Mouse (Mus musculus): ENCODE measurements around the gene Ccin. TPM values are rescaled to one million over a fixed set of nuclear protein-coding genes. Genes with fewer than 3 reads are reported as not detected.

The Ccin gene
- polyA plus RNA-seq, 1 experiment from 2014 or later, result not detected

- Histone ChIP-seq H3K27me3 (peaks cover 9% of the 10 kb centered on the region; the same call in 1 of the 2 replicates), H3K36me3 (ENCODE audit: poor library complexity, severe bottlenecking) (peaks cover 100% of the 10 kb centered on the region)
- WGBS, result 96% methylated on average over 9 of the region's 9 CpGs
Measured at GRCm38 (mm10) chr4:44023681-44024080, 40.4 kb downstream of the Ccin start.

GRCm38 (mm10) chr4:44024241-44024640, 41.0 kb downstream of the Ccin start:
- Histone ChIP-seq H3K9ac (no peak overlapping the region), H3K27me3 (peaks cover 12% of the 10 kb centered on the region; the same call in 1 of the 2 replicates), H3K9me3 (replicated peaks) (no peaks in the 10 kb centered on the region), H3K4me1 (peaks cover 8% of the 10 kb centered on the region; the same call in 1 of the 2 replicates), H3K36me3 (ENCODE audit: poor library complexity, severe bottlenecking) (peaks cover 99% of the 10 kb centered on the region), H3K4me2 (no peak overlapping the region), H3K4me3 (no peak overlapping the region), H3K27ac (no peak overlapping the region)
- 99% methylated on average over 6 of the region's 6 CpGs for WGBS
- ATAC-seq, result no peak

More at GRCm38 (mm10) chr4:44023681-44024080, 40.4 kb downstream of the Ccin start:
- Histone ChIP-seq H3K9ac (no peak overlapping the region), H3K9me3 (replicated peaks) (no peaks in the 10 kb centered on the region), H3K4me3 (no peak overlapping the region), H3K4me2 (no peak overlapping the region), H3K4me1 (peaks cover 8% of the 10 kb centered on the region; the same call in 1 of the 2 replicates), H3K27ac (no peak overlapping the region)
- ATAC-seq, result no peak

- H3K4me1 ChIP-seq, result peaks cover 8% of the 10 kb centered on the region; the same call in 1 of the 2 replicates
- H3K4me3 ChIP-seq, result no peak overlapping the region
- no peak overlapping the region for H3K4me2 ChIP-seq
- WGBS, result 86% methylated on average over 6 of the region's 6 CpGs
- H3K9ac ChIP-seq, result no peak overlapping the region
- no peaks in the 10 kb centered on the region for H3K9me3 ChIP-seq (replicated peaks)
- H3K27me3 ChIP-seq, result peaks cover 19% of the 10 kb centered on the region
- no peak overlapping the region for H3K27ac ChIP-seq
- no peak for ATAC-seq
- peaks cover 99% of the 10 kb centered on the region for H3K36me3 ChIP-seq (ENCODE audit: poor library complexity, severe bottlenecking)
Measured at GRCm38 (mm10) chr4:44025570-44025969, 42.3 kb downstream of the Ccin start.

- Histone ChIP-seq H3K9ac (0 out of 2 replicates have a peak overlapping the region, but pooled peaks have one; percentile 5), H3K9me3 (replicated peaks) (no peaks in the 10 kb centered on the region), H3K27me3 (peaks cover 21% of the 10 kb centered on the region), H3K4me1 (peaks cover 8% of the 10 kb centered on the region; the same call in 1 of the 2 replicates), H3K36me3 (ENCODE audit: poor library complexity, severe bottlenecking) (peaks cover 98% of the 10 kb centered on the region), H3K4me3 (no peak overlapping the region), H3K27ac (no peak overlapping the region), H3K4me2 (no peak overlapping the region)
- no peak for ATAC-seq
- 19% methylated on average over 16 of the region's 16 CpGs for WGBS
Measured at GRCm38 (mm10) chr4:44028303-44029135, 45.2 kb downstream of the Ccin start.

GRCm38 (mm10) chr4:44029661-44030066, 46.4 kb downstream of the Ccin start:
- no peak overlapping the region for H3K4me3 ChIP-seq
- no peak overlapping the region for H3K27ac ChIP-seq
- H3K9me3 ChIP-seq (replicated peaks), result no peaks in the 10 kb centered on the region
- ATAC-seq, result no peak
- H3K4me2 ChIP-seq, result no peak overlapping the region
- WGBS, result 91% methylated on average over 15 of the region's 15 CpGs
- H3K36me3 ChIP-seq (ENCODE audit: poor library complexity, severe bottlenecking), result peaks cover 91% of the 10 kb centered on the region
- no peak overlapping the region for H3K9ac ChIP-seq
- H3K27me3 ChIP-seq, result peaks cover 21% of the 10 kb centered on the region
- H3K4me1 ChIP-seq, result peaks cover 8% of the 10 kb centered on the region; the same call in 1 of the 2 replicates

- Histone ChIP-seq H3K4me2 (no peak overlapping the region), H3K9ac (no peak overlapping the region), H3K36me3 (ENCODE audit: poor library complexity, severe bottlenecking) (peaks cover 75% of the 10 kb centered on the region), H3K27me3 (peaks cover 12% of the 10 kb centered on the region; the same call in 1 of the 2 replicates), H3K9me3 (replicated peaks) (no peaks in the 10 kb centered on the region), H3K4me1 (peaks cover 8% of the 10 kb centered on the region; the same call in 1 of the 2 replicates), H3K27ac (no peak overlapping the region), H3K4me3 (no peak overlapping the region)
- WGBS, result 78% methylated on average over 5 of the region's 5 CpGs
- ATAC-seq, result no peak
Measured at GRCm38 (mm10) chr4:44031521-44031920, 48.2 kb downstream of the Ccin start.

Other genes with a start within 250 kb of the Ccin start
- gene Olfr159, start 212.5 kb upstream of the Ccin start, polyA plus RNA-seq (2015; fragmentation: Nextera tagmentation; extraction: Ambion mirVana), result not detected in 2 replicates
- not detected in 2 replicates for gene Olfr156, start 159.6 kb upstream of the Ccin start, polyA plus RNA-seq (2015; fragmentation: Nextera tagmentation; extraction: Ambion mirVana)
- gene Olfr157, start 143.3 kb upstream of the Ccin start, polyA plus RNA-seq (2015; fragmentation: Nextera tagmentation; extraction: Ambion mirVana), result not detected in 2 replicates
- gene Olfr155, start 131.9 kb upstream of the Ccin start, polyA plus RNA-seq (2015; fragmentation: Nextera tagmentation; extraction: Ambion mirVana), result not detected in 2 replicates
- gene Reck, start 108.0 kb upstream of the Ccin start, polyA plus RNA-seq (2015; fragmentation: Nextera tagmentation; extraction: Ambion mirVana), result 4.4 and 4.8 TPM in 2 replicates
- gene Glipr2, start 26.1 kb upstream of the Ccin start, polyA plus RNA-seq (2015; fragmentation: Nextera tagmentation; extraction: Ambion mirVana), result 37.1 and 38.7 TPM in 2 replicates
- gene Clta, start 21.0 kb downstream of the Ccin start, polyA plus RNA-seq (2015; fragmentation: Nextera tagmentation; extraction: Ambion mirVana), result 249 and 262 TPM in 2 replicates
- gene Gne, start 100.7 kb downstream of the Ccin start, polyA plus RNA-seq (2015; fragmentation: Nextera tagmentation; extraction: Ambion mirVana), result 18.0 and 19.3 TPM in 2 replicates